Mouse (Mus musculus): Measurements from ENCODE around the gene Tmem189. TPM values are rescaled to one million over a fixed set of nuclear protein-coding genes. Genes with fewer than 3 reads are reported as not detected.

Tmem189 gene
- polyA plus RNA-seq, 1 experiment = 36.2 TPM

DNA sequence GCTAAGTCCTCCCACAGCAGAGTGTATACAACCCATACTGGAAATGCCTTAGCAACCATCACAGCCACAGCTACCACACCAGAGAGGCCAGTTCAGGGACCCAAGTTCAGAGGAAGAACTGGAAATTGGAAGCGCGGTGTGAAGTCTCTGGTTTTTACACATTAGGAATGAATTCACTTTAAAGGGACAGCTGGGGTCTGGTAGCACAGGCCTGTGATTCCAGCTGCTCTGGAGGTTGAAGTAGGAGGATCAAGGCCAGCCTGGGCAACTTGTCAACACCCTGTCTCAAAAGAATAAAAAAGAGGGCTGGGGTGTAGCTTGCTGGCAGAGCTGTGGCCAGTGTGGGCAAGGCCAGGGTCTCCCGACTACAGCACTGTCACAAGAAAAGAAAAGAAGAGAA, 3.8 kb downstream of the Tmem189 start:
- WGBS = 83% methylated on average over 3 of the region's 3 CpGs
- no peaks in the 10 kb centered on the region; the same call in 1 of the 2 replicates for H3K4me1 ChIP-seq (ENCODE audit: control insufficient read depth, insufficient read depth, low read length)
- no peak for TF ChIP-seq POLR2A (IDR thresholded peaks at IDR 0.05; ENCODE audit: borderline replicate concordance, control insufficient read depth, low read depth, low read length)
- no peak for TF ChIP-seq CTCF (IDR thresholded peaks at IDR 0.05; ENCODE audit: control insufficient read depth, insufficient read depth, low read length)
- no peak overlapping the region for H3K27ac ChIP-seq (ENCODE audit: control insufficient read depth, insufficient read depth, low read depth, low read length, poor library complexity)
- no peak overlapping the region for H3K4me3 ChIP-seq (replicated peaks; ENCODE audit: control insufficient read depth, low read depth, low read length)

- WGBS = 11% methylated on average over 8 of the region's 8 CpGs
- H3K27ac ChIP-seq (ENCODE audit: control insufficient read depth, insufficient read depth, low read depth, low read length, poor library complexity) = no peak overlapping the region
- TF ChIP-seq CTCF (IDR thresholded peaks at IDR 0.05; ENCODE audit: control insufficient read depth, insufficient read depth, low read length) (peak; percentile 100), POLR2A (IDR thresholded peaks at IDR 0.05; ENCODE audit: borderline replicate concordance, control insufficient read depth, low read depth, low read length) (no peak)
- H3K4me1 ChIP-seq (ENCODE audit: control insufficient read depth, insufficient read depth, low read length) = no peaks in the 10 kb centered on the region; the same call in 1 of the 2 replicates
- H3K4me3 ChIP-seq (replicated peaks; ENCODE audit: control insufficient read depth, low read depth, low read length) = no peak overlapping the region
These were observed 4.5 kb downstream of the Tmem189 start for GRCm38 (mm10) chr2:167685137-167685536.

GRCm38 (mm10) chr2:167683721-167684120, 5.9 kb downstream of the Tmem189 start:
- Histone ChIP-seq H3K27ac (ENCODE audit: control insufficient read depth, insufficient read depth, low read depth, low read length, poor library complexity) (no peak overlapping the region), H3K4me3 (replicated peaks; ENCODE audit: control insufficient read depth, low read depth, low read length) (no peak overlapping the region), H3K4me1 (ENCODE audit: control insufficient read depth, insufficient read depth, low read length) (no peaks in the 10 kb centered on the region; the same call in 1 of the 2 replicates)
- 86% methylated on average over 3 of the region's 3 CpGs for WGBS
- TF ChIP-seq POLR2A (IDR thresholded peaks at IDR 0.05; ENCODE audit: borderline replicate concordance, control insufficient read depth, low read depth, low read length) (no peak), CTCF (IDR thresholded peaks at IDR 0.05; ENCODE audit: control insufficient read depth, insufficient read depth, low read length) (no peak)

GRCm38 (mm10) chr2:167680657-167681056, 9.0 kb downstream of the Tmem189 start:
- Histone ChIP-seq H3K4me1 (ENCODE audit: control insufficient read depth, insufficient read depth, low read length) (no peaks in the 10 kb centered on the region), H3K4me3 (replicated peaks; ENCODE audit: control insufficient read depth, low read depth, low read length) (no peak overlapping the region), H3K27ac (ENCODE audit: control insufficient read depth, insufficient read depth, low read depth, low read length, poor library complexity) (no peak overlapping the region)
- no peak for TF ChIP-seq POLR2A (IDR thresholded peaks at IDR 0.05; ENCODE audit: borderline replicate concordance, control insufficient read depth, low read depth, low read length)
- TF ChIP-seq CTCF (IDR thresholded peaks at IDR 0.05; ENCODE audit: control insufficient read depth, insufficient read depth, low read length) = peak; percentile 72
- WGBS = 25% methylated on average over 5 of the region's 5 CpGs

DNA sequence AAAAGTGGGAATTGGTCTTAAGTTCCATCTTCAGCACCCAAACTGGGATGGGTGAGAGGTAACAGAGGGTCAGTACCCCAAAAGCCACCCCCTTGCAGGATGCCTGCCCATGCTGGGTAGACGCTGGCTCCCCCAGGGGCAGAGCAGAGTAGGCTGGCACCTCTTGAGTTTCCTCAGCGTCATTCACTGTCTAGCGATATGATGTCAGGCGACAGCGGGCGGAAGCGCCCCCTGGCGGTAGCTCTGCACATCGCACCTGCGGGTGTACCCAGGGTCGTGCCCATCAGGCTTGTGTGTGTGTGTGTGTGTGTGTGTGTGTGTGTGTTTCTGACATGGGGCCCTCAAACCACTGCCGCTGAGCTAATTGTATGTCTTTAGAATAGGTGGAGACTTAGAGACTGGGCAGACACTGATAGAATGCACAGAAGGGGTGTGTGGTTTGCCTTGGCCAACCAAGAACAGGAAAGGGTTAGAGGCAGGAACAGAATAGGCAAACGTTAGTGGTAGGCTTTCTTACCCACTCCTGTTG, 9.7 kb downstream of the Tmem189 start:
- Histone ChIP-seq H3K27ac (ENCODE audit: control insufficient read depth, insufficient read depth, low read depth, low read length, poor library complexity) (no peak overlapping the region), H3K4me3 (replicated peaks; ENCODE audit: control insufficient read depth, low read depth, low read length) (no peak overlapping the region), H3K4me1 (ENCODE audit: control insufficient read depth, insufficient read depth, low read length) (no peaks in the 10 kb centered on the region)
- WGBS = under 1% methylated on average over 13 of the region's 13 CpGs
- TF ChIP-seq POLR2A (IDR thresholded peaks at IDR 0.05; ENCODE audit: borderline replicate concordance, control insufficient read depth, low read depth, low read length) (no peak), CTCF (IDR thresholded peaks at IDR 0.05; ENCODE audit: control insufficient read depth, insufficient read depth, low read length) (peak; percentile 96)

GRCm38 (mm10) chr2:167678600-167678999, 11.0 kb downstream of the Tmem189 start:
- no peak overlapping the region for H3K4me3 ChIP-seq (replicated peaks; ENCODE audit: control insufficient read depth, low read depth, low read length)
- no peaks in the 10 kb centered on the region for H3K4me1 ChIP-seq (ENCODE audit: control insufficient read depth, insufficient read depth, low read length)
- TF ChIP-seq POLR2A (IDR thresholded peaks at IDR 0.05; ENCODE audit: borderline replicate concordance, control insufficient read depth, low read depth, low read length) (no peak), CTCF (IDR thresholded peaks at IDR 0.05; ENCODE audit: control insufficient read depth, insufficient read depth, low read length) (peak; percentile 72)
- 50% methylated on average over 5 of the region's 5 CpGs for WGBS
- H3K27ac ChIP-seq (ENCODE audit: control insufficient read depth, insufficient read depth, low read depth, low read length, poor library complexity) = no peak overlapping the region

DNA sequence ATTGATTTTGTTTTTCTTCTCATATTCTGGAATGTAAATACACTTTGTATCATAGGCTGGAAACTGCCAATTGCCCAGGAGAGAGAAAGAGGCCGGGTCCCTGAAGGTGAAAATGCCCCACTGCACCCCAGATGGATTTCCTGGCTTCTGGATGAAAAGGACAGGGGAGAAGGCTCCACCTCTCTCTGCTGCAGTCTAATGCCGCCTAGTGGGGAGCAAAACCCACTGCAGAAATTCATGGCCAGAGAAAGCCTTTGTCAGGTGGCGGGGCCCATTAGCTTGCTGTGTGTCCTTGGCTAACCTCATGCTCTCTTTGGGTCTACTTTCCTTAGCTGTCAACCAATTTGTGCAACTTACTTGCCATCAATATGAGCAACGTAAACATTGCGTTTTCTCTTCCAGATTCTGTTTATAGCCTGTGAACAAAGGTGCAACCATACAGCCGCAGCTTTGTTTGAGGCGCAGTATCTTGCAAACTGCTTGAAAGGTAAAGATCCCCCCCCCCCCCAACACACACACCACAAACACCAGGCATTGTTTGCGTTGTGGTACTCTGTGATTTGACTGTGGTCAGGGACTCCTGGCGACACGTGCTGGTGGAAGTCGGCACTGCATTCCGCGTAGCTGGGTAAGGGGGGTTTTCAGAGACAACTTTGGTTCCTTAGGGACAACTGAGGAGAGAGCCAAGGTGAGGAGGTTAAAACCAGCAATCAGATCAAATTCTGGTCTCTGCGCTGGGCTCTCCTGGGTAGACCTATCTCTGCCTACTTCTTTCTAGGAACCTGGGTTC, 14.3 kb downstream of the Tmem189 start:
- Histone ChIP-seq H3K27ac (ENCODE audit: control insufficient read depth, insufficient read depth, low read depth, low read length, poor library complexity) (no peak overlapping the region), H3K4me1 (ENCODE audit: control insufficient read depth, insufficient read depth, low read length) (no peaks in the 10 kb centered on the region; the same call in 1 of the 2 replicates), H3K4me3 (replicated peaks; ENCODE audit: control insufficient read depth, low read depth, low read length) (no peak overlapping the region)
- WGBS = 42% methylated on average over 14 of the region's 14 CpGs
- TF ChIP-seq POLR2A (IDR thresholded peaks at IDR 0.05; ENCODE audit: borderline replicate concordance, control insufficient read depth, low read depth, low read length) (no peak), CTCF (IDR thresholded peaks at IDR 0.05; ENCODE audit: control insufficient read depth, insufficient read depth, low read length) (peak; percentile 75)

DNA sequence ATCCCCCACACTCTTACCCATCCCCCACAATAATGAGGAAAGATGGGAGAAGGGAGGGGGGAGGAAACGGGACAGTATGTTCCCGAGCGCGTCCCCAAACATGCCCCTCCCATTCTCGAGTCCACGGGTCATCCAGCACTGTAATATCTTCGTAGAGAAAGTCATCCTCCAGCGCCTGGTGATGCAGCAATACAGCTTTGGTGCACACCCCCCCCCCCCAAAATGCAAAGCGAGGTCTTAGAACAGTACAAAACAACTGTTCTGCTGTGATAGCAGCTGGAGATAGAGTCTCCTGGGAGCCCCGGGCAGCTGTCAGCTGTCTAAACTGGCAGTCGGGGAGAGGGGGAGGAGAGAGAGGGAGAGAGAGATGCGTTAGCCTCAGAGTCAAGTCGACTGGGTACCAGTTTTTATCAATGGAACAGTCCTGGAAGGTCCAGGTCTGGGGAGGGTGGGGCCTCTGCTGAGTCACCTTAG, 17.4 kb downstream of the Tmem189 start:
- Histone ChIP-seq H3K27ac (ENCODE audit: control insufficient read depth, insufficient read depth, low read depth, low read length, poor library complexity) (peak overlapping the region; percentile 54; the same call in 1 of the 2 replicates), H3K4me3 (replicated peaks; ENCODE audit: control insufficient read depth, low read depth, low read length) (no peak overlapping the region), H3K4me1 (ENCODE audit: control insufficient read depth, insufficient read depth, low read length) (no peaks in the 10 kb centered on the region; the same call in 1 of the 2 replicates)
- 37% methylated on average over 13 of the region's 13 CpGs for WGBS
- TF ChIP-seq POLR2A (IDR thresholded peaks at IDR 0.05; ENCODE audit: borderline replicate concordance, control insufficient read depth, low read depth, low read length) (no peak), CTCF (IDR thresholded peaks at IDR 0.05; ENCODE audit: control insufficient read depth, insufficient read depth, low read length) (no peak)

All from bone marrow, adult 2 months (tissue).